Mouse (Mus musculus) thymus, postnatal 0 days (tissue): Measurements from ENCODE around the gene Nxph3. TPM values are rescaled to one million over a fixed set of nuclear protein-coding genes. Genes with fewer than 3 reads are reported as not detected.
"Not testable (repeated sequence)": the region's sequence is repeated elsewhere in the genome, so short reads cannot be mapped to it uniquely, and the experiment has no call there.

Source experiments
- DNase-seq: peaks from one replicate; pipeline ENCODE4 v3.0.0-alpha.2; 2015; ENCODE audit warnings: low spot score
- polyA plus RNA-seq: library from polyadenylated mRNA; unstranded; fragments of >200 nt; fragmentation: Nextera tagmentation; extraction: Ambion mirVana; gene quantifications from 2 replicates; pipeline ENCODE4 v1.2.1, GENCODE M21; 2015

Nxph3 gene
- polyA plus RNA-seq, 1 experiment from 2014 or later = not detected

GRCm38 (mm10) chr11:95519996-95520395 lies 5.6 kb upstream of the Nxph3 start:
- no peak for DNase-seq

GRCm38 (mm10) chr11:95519299-95519698 lies 4.9 kb upstream of the Nxph3 start:
- DNase-seq = no peak

- no peak for DNase-seq
Measured at GRCm38 (mm10) chr11:95517162-95517561, 2.8 kb upstream of the Nxph3 start.

- no peak for DNase-seq
Measured at GRCm38 (mm10) chr11:95516491-95516911, 2.1 kb upstream of the Nxph3 start.

GRCm38 (mm10) chr11:95515376-95516323 lies 1.3 kb upstream of the Nxph3 start:
- no peak for DNase-seq

GRCm38 (mm10) chr11:95513461-95514297 lies 691 bp downstream of the Nxph3 start:
- no peak for DNase-seq

- DNase-seq = no peak
Measured at GRCm38 (mm10) chr11:95512383-95512782, 2.0 kb downstream of the Nxph3 start.

GRCm38 (mm10) chr11:95511919-95512318 lies 2.5 kb downstream of the Nxph3 start:
- DNase-seq = no peak

- no peak for DNase-seq
Measured at GRCm38 (mm10) chr11:95510631-95511030, 3.7 kb downstream of the Nxph3 start.

GRCm38 (mm10) chr11:95509126-95509717 lies 5.1 kb downstream of the Nxph3 start:
- peak; percentile 34 for DNase-seq

GRCm38 (mm10) chr11:95508211-95508926 lies 6.0 kb downstream of the Nxph3 start:
- no peak for DNase-seq

- DNase-seq = no peak
Measured at GRCm38 (mm10) chr11:95507785-95508184, 6.6 kb downstream of the Nxph3 start.

GRCm38 (mm10) chr11:95507041-95507716 lies 7.2 kb downstream of the Nxph3 start:
- DNase-seq = no peak

GRCm38 (mm10) chr11:95504271-95504731 lies 10.1 kb downstream of the Nxph3 start:
- no peak for DNase-seq

GRCm38 (mm10) chr11:95503581-95504180 lies 10.7 kb downstream of the Nxph3 start:
- DNase-seq = no peak

- DNase-seq = not testable (repeated sequence)
Measured at GRCm38 (mm10) chr11:95501826-95502225, 12.5 kb downstream of the Nxph3 start.

GRCm38 (mm10) chr11:95500836-95501235 lies 13.5 kb downstream of the Nxph3 start:
- no peak for DNase-seq

- DNase-seq = no peak
Measured at GRCm38 (mm10) chr11:95500412-95500811, 14.0 kb downstream of the Nxph3 start.

GRCm38 (mm10) chr11:95497921-95498320 lies 16.4 kb downstream of the Nxph3 start:
- DNase-seq = no peak

GRCm38 (mm10) chr11:95495883-95496282 lies 18.5 kb downstream of the Nxph3 start:
- DNase-seq = no peak
